Mouse (Mus musculus) CH12.LX (cell line): ENCODE results near the gene Pax5.

Experiments
- CTCF ChIP-seq, 2 experiments: IDR thresholded peaks in 1 of 2; conservative IDR thresholded peaks in 1 of 2; 2 replicates each; pipeline ENCODE4 v1.5.1; 2011 to 2012; ENCODE audit warnings: low read depth in 2 of 2, low read length in 2 of 2, improper control_type of control experiment in 1 of 2, inconsistent platforms in 1 of 2, mild to moderate bottlenecking in 1 of 2, moderate library complexity in 1 of 2
- EP300 ChIP-seq: IDR thresholded peaks from 2 replicates; pipeline ENCODE4 v1.6.1; 2011; ENCODE audit warnings: low read length, improper control_type of control experiment
- ETS1 ChIP-seq: conservative IDR thresholded peaks from 2 replicates; pipeline ENCODE4 v1.6.1; 2012; ENCODE audit warnings: low read depth, mild to moderate bottlenecking, inconsistent platforms, low read length, improper control_type of control experiment, moderate library complexity
- HCFC1 ChIP-seq: IDR thresholded peaks from 2 replicates; pipeline ENCODE4 v1.6.1; 2012; ENCODE audit warnings: low read depth, mild to moderate bottlenecking, inconsistent platforms, low read length, improper control_type of control experiment
- POLR2A ChIP-seq: IDR thresholded peaks from 2 replicates; pipeline ENCODE4 v1.6.1; 2011; ENCODE audit warnings: low read depth, mild to moderate bottlenecking, improper control_type of control experiment, low read length
- POLR2AphosphoS2 ChIP-seq: IDR thresholded peaks from 2 replicates; pipeline ENCODE4 v1.6.1; 2011; ENCODE audit warnings: low read depth, low read length, improper control_type of control experiment
- RCOR1 ChIP-seq: conservative IDR thresholded peaks from 2 replicates; pipeline ENCODE4 v1.6.1; 2012; ENCODE audit warnings: low read depth, mild to moderate bottlenecking, inconsistent platforms, low read length, improper control_type of control experiment
- SMC3 ChIP-seq: IDR thresholded peaks from 2 replicates; pipeline ENCODE4 v1.6.1; 2011; ENCODE audit warnings: low read depth, low read length, improper control_type of control experiment
- TBP ChIP-seq: conservative IDR thresholded peaks from 2 replicates; pipeline ENCODE4 v1.6.1; 2011; ENCODE audit warnings: low read depth, low read length, improper control_type of control experiment

- TF ChIP-seq EP300, result no peak
- no peak for TF ChIP-seq CTCF (conservative IDR thresholded peaks at IDR 0.05 in 1 of 2, IDR thresholded peaks at IDR 0.05 in 1 of 2; ENCODE audit: low read depth in 2 of 2, low read length in 2 of 2)
- no peak for TF ChIP-seq POLR2AphosphoS2
- TF ChIP-seq TBP, result no peak
- no peak for TF ChIP-seq ETS1
- no peak for TF ChIP-seq RCOR1
- TF ChIP-seq POLR2A, result no peak
- no peak for TF ChIP-seq SMC3
- TF ChIP-seq HCFC1, result no peak
These were observed 6.1 kb upstream of the Pax5 start for GRCm38 (mm10) chr4:44716391-44716790.
